Mouse (Mus musculus) E14TG2a.4 (cell line): Measurements from ENCODE around the gene Tmem138.

ENCODE experiments used
- CTCF ChIP-seq: conservative IDR thresholded peaks from 2 replicates; pipeline ENCODE4 v1.5.1; 2014; ENCODE audit warnings: low read length
- NANOG ChIP-seq: IDR thresholded peaks from 2 replicates; pipeline ENCODE4 v1.6.1; 2014; ENCODE audit warnings: borderline replicate concordance, low read length, mixed read lengths
- POU5F1 ChIP-seq: IDR thresholded peaks from 2 replicates; pipeline ENCODE4 v1.6.1; 2014; ENCODE audit warnings: low read length, borderline replicate concordance

DNA sequence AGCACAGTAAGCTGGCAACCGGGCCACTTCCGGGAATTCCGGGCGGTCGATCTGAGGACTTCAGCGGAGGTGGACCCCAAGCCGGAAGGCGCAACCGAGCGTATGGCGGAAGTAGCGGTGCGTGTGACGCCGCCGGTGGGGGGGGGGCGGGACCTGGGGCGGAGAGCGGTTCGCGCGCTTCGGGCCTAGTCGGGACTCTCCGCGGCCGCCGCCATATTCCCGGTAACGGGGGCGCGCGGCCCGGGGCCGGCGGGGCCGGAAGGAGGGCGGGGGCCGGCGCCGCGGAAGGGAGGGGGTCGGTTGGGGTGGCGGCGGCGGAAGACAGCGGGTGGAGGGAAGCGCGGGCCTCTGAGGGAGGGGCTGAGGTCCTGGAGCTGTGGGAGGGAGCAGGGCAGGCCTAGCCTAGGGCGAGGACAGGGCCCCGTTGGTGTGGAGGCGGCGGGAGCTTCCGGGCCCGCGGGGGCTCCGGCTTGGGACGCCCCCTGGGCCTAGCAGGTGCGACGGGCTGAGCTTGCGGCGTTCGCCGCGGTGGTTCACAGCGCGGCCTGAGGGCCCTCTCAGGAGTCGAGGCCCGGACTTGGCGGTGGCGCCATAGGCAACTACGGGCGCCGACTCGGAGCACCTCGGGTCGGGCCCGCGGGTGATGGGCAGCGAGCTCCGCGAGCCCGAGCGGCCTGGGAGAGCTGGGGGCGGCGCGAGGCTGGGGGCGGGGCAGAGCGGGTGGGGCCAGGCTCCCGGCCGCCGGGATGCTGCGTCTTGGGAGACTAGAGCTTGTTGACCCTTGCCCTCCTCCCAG is 51.9 kb downstream of the Tmem138 start, which contains the start of gene Cpsf7:
- TF ChIP-seq POU5F1: no peak
- TF ChIP-seq CTCF: no peak
- no peak for TF ChIP-seq NANOG
